Mouse (Mus musculus) midbrain, embryonic 14.5 days (tissue): ENCODE measurements around the gene Arhgef12. TPM values are rescaled to one million over a fixed set of nuclear protein-coding genes. Genes with fewer than 3 reads are reported as not detected.

ENCODE experiments used
- ATAC-seq: fragments of 200-750 bp; cut with Nextera tagmentation; 2 replicates; pipeline ENCODE4 v1.8.0; 2017; ENCODE audit warnings: moderate number of reproducible peaks, moderate library complexity; ENCODE audit not compliant: low FRiP score, low TSS enrichment
- DNase-seq: peaks from one replicate; pipeline ENCODE4 v3.0.0-alpha.2; 2015
- H3K27ac ChIP-seq: fragments of 300-500 bp; sonication (generic); replicated peaks from 2 replicates; pipeline ENCODE4 v1.5.1; 2014; ENCODE audit warnings: mild to moderate bottlenecking, low read depth, low read length, moderate library complexity
- H3K27me3 ChIP-seq: fragments of 300-500 bp; sonication (generic); 2 replicates; pipeline ENCODE4 v1.6.1; 2014; ENCODE audit warnings: low read length, control low read depth, mixed read lengths; ENCODE audit not compliant: control insufficient read depth, insufficient read depth
- H3K36me3 ChIP-seq: fragments of 300-500 bp; sonication (generic); 2 replicates; pipeline ENCODE4 v1.6.1; 2014; ENCODE audit warnings: low read length, control low read depth; ENCODE audit not compliant: control insufficient read depth, insufficient read depth
- H3K4me1 ChIP-seq: fragments of 300-500 bp; sonication (generic); 2 replicates; pipeline ENCODE4 v1.6.1; 2014; ENCODE audit warnings: mild to moderate bottlenecking, antibody characterized with exemption, low read length, control low read depth; ENCODE audit not compliant: control insufficient read depth, insufficient read depth
- H3K4me2 ChIP-seq: fragments of 300-500 bp; sonication (generic); 2 replicates; pipeline ENCODE4 v1.6.1; 2014; ENCODE audit warnings: mild to moderate bottlenecking, low read length, moderate library complexity
- H3K4me3 ChIP-seq: fragments of 300-500 bp; sonication (generic); replicated peaks from 2 replicates; pipeline ENCODE4 v1.5.1; 2014; ENCODE audit warnings: low read depth, low read length
- H3K9ac ChIP-seq: fragments of 300-500 bp; sonication (generic); replicated peaks from 2 replicates; pipeline ENCODE4 v1.6.1; 2014; ENCODE audit warnings: mild to moderate bottlenecking, low read length, moderate library complexity
- H3K9me3 ChIP-seq: fragments of 300-500 bp; sonication (generic); 2 replicates; pipeline ENCODE4 v1.6.1; 2016; ENCODE audit warnings: low read length, control low read depth, mixed read lengths; ENCODE audit not compliant: control insufficient read depth
- WGBS: fragments of 180-500 bp; shearing (Covaris S2); extraction: QIAGEN DNeasy Blood & Tissue Kit; methylation state at CpG from one replicate; pipeline ENCODE4 v1.1.7; 2014; 5-methylcytosine and 5-hydroxymethylcytosine counted together
- polyA plus RNA-seq: library from polyadenylated mRNA; unstranded; fragments of >200 nt; fragmentation: Nextera tagmentation; extraction: Ambion mirVana; gene quantifications from 2 replicates; pipeline ENCODE4 v1.2.1, GENCODE M21; 2014

Arhgef12 gene
- polyA plus RNA-seq, 1 experiment from 2014 or later = 38.6 TPM

DNA sequence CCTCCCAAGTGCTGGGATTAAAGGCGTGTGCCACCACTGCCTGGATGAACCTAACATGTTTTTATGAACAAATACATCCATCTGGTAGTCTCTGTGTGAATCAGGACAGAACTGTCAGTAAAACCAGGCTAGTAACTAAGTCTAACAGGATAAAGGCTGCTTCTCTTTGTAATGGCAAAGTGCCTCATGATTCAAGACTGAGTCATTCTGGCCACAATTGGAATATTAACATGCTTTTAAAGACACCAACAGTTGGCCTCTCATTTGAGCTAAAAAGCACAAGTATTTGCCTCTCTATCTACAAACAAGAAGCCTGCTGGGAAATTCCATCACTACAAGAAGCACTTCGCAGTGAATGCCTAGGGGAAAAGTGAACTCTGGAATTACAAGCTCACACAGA lies 91.7 kb downstream of the Arhgef12 start:
- Histone ChIP-seq H3K36me3 (peaks cover 59% of the 10 kb centered on the region), H3K4me3 (no peak overlapping the region), H3K27ac (no peak overlapping the region), H3K9me3 (no peaks in the 10 kb centered on the region), H3K4me2 (no peak overlapping the region), H3K27me3 (no peaks in the 10 kb centered on the region), H3K9ac (no peak overlapping the region), H3K4me1 (no peaks in the 10 kb centered on the region)
- 91% methylated on average over 2 of the region's 2 CpGs for WGBS
- DNase-seq (no peak), ATAC-seq (no peak)

DNA sequence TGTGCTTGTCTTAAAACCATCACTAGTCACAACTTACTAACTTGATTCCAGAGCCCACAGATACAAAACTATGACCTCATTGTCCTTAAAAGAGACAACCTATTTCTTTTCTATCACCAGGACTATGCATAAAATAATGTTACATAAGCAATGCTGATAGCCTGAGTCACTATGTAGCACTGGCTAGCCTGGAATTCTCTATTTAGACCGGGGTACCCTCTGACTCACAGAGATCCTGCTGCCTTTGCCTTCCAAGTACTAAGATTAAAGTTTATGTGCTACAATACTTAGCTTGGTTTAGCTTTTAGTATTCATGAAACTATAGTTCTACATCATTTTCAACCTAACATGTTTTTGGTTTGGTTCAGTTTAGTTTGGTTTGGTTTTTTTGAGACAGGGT lies 92.2 kb downstream of the Arhgef12 start:
- no peak for DNase-seq
- Histone ChIP-seq H3K4me3 (no peak overlapping the region), H3K4me1 (no peaks in the 10 kb centered on the region), H3K9ac (no peak overlapping the region), H3K36me3 (peaks cover 61% of the 10 kb centered on the region), H3K9me3 (no peaks in the 10 kb centered on the region), H3K27ac (no peak overlapping the region), H3K4me2 (no peak overlapping the region), H3K27me3 (no peaks in the 10 kb centered on the region)
- 98% methylated on average over 1 of the region's 1 CpGs for WGBS
- no peak for ATAC-seq

DNA sequence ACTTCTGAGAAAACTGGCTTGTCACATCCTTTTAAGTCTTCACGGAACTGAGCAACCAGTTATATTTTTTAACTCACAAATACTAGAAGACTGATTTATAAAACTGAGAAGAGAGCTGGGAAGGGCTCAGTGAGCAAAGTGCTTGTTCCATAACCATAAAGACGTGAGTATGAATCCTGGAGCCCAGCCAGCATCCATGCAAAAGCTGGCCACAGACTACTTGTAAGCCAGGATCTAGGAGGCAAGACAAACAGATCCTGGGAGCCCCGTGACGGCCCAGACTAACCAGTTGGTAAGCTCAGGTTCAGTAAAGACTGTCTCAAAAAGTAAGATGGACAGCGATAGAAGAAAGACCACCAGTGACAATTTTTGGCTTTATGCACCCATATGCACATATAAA lies 94.5 kb downstream of the Arhgef12 start:
- DNase-seq = no peak
- no peak overlapping the region for H3K4me2 ChIP-seq
- H3K27me3 ChIP-seq = no peaks in the 10 kb centered on the region
- 95% methylated on average over 5 of the region's 5 CpGs for WGBS
- H3K4me3 ChIP-seq = no peak overlapping the region
- no peak overlapping the region for H3K27ac ChIP-seq
- no peak for ATAC-seq
- H3K36me3 ChIP-seq = peaks cover 73% of the 10 kb centered on the region
- no peaks in the 10 kb centered on the region for H3K4me1 ChIP-seq
- H3K9me3 ChIP-seq = no peaks in the 10 kb centered on the region
- no peak overlapping the region for H3K9ac ChIP-seq

DNA sequence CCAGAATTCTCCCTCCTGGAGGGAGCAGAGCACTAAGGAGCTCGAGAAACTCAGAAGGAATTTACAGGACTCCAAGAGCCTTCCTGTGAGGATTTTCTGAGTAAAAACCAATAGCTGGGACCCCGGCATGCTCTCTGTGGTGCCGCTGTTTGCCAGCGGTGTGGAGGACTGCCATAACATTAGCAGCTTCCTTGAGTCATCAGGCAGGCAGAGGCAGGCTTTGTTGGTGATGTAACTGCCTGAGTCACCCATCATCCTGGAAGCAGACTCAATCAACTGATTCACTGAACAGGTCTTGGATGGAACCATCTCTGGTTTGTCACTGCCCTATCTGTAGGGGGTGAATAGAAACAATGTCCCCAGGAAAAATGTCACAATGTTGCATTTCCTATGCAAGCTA lies 96.0 kb downstream of the Arhgef12 start:
- DNase-seq = no peak
- Histone ChIP-seq H3K9me3 (no peaks in the 10 kb centered on the region), H3K4me3 (no peak overlapping the region), H3K4me2 (no peak overlapping the region), H3K36me3 (peaks cover 76% of the 10 kb centered on the region), H3K9ac (no peak overlapping the region), H3K27me3 (no peaks in the 10 kb centered on the region), H3K27ac (no peak overlapping the region), H3K4me1 (no peaks in the 10 kb centered on the region)
- WGBS = 86% methylated on average over 4 of the region's 4 CpGs
- no peak for ATAC-seq

DNA sequence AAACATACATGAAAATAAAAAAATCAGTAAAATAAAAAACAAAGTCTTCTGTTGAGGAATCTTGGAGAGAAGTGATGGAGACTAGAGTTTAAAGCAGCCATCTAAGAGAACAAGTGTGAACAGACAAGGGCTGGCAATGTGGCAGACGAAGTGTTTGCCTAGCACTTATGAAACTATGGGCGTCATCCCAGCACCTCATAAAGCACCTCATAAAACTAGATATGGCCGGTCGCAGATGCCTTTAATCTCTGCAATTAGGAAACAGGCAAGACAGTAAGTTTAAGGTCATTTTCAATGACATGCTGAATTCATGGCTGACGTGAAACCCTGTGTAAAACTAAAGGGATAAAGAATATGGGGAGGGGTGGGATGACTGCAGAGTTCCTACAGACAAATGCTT lies 103.2 kb downstream of the Arhgef12 start:
- Histone ChIP-seq H3K9me3 (no peaks in the 10 kb centered on the region), H3K27me3 (no peaks in the 10 kb centered on the region), H3K4me3 (no peak overlapping the region), H3K4me2 (no peak overlapping the region), H3K36me3 (peaks cover 89% of the 10 kb centered on the region), H3K9ac (no peak overlapping the region), H3K4me1 (no peaks in the 10 kb centered on the region), H3K27ac (no peak overlapping the region)
- ATAC-seq (no peak), DNase-seq (no peak)
- 91% methylated on average over 5 of the region's 5 CpGs for WGBS

DNA sequence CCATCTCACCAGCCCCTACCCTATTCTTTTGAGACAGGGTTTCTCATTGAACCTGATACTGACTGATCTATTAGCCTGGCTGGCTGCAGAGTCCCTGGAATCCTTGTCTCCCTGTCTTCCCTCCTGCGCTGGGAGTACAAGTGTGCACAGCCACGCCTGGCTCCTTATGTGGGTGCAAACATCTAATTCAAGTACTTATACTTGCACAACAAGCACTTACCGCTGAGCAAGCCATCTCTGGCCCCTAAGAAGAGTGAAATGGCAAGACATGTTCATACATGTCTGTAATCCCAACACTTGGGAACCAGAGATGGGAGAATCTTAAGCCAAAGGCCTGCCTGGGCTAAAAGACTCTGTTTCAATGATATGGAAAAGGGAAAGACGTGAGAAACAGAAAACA lies 104.0 kb downstream of the Arhgef12 start:
- H3K9me3 ChIP-seq = no peaks in the 10 kb centered on the region

DNA sequence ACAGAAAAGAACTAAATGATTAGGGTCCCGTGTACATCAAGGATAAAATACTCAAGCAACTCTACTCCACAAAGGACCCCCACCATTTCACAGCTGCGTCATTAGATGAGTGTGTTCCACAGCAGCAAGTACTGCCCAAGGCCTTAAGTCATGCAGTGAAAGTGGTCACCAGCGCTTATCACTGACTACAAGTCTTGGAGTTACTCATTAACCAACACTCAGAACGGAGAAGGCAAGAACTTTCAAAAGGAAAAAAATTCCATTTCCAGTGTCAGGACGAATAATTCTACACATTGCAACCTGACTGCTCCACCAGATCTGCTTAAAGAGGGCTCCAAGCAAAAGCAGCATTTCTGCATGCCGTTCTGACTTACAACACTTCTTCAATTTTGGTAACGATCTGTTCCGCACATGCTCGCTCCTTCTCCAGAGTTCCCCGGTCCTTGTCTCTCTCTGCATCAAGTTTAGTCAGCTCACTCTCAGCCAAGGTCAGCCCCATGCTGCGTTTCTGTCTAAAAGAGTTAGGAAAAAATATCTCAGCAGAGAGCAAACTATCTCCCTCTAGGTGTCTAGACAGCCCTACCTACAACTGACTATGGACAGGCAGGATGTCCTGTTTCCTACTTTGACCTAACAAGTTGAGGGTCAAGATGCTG lies 106.3 kb downstream of the Arhgef12 start:
- no peak for ATAC-seq
- no peak for DNase-seq
- 96% methylated on average over 11 of the region's 11 CpGs for WGBS

More for the DNA sequence above, 104.0 kb downstream of the Arhgef12 start:
- DNase-seq (no peak), ATAC-seq (no peak)
- H3K4me1 ChIP-seq = no peaks in the 10 kb centered on the region
- no peak overlapping the region for H3K4me2 ChIP-seq
- H3K27ac ChIP-seq = no peak overlapping the region
- WGBS = 91% methylated on average over 4 of the region's 4 CpGs
- no peaks in the 10 kb centered on the region for H3K27me3 ChIP-seq
- peaks cover 91% of the 10 kb centered on the region for H3K36me3 ChIP-seq
- H3K4me3 ChIP-seq = no peak overlapping the region
- H3K9ac ChIP-seq = no peak overlapping the region

DNA sequence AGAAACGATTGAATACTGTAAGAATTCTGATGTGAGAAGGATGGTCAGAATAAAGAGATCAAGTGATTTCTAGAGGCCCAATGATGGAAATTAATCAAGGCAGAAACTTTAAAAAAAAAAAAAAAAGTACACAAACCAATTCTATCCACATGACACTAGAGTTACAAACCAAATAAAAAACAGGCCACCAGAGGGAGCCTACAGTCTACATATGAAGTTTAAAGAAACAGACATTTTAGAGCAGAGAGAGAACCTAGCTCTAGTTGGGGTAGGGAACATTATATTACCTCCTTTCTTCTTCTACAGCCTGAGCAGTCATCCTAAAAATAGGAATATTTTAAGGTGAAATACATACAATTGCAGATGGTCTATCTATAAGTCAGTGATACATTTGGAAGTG lies 107.0 kb downstream of the Arhgef12 start:
- ATAC-seq (no peak), DNase-seq (peak; percentile 92)
- Histone ChIP-seq H3K9ac (no peak overlapping the region), H3K27ac (no peak overlapping the region), H3K36me3 (peaks cover 91% of the 10 kb centered on the region), H3K4me2 (no peak overlapping the region), H3K27me3 (no peaks in the 10 kb centered on the region), H3K4me3 (no peak overlapping the region), H3K9me3 (no peaks in the 10 kb centered on the region), H3K4me1 (no peaks in the 10 kb centered on the region)
- 98% methylated on average over 1 of the region's 1 CpGs for WGBS

More for the DNA sequence above, 106.3 kb downstream of the Arhgef12 start:
- H3K4me1 ChIP-seq = no peaks in the 10 kb centered on the region
- H3K4me2 ChIP-seq = no peak overlapping the region
- no peak overlapping the region for H3K27ac ChIP-seq
- no peak overlapping the region for H3K9ac ChIP-seq
- no peaks in the 10 kb centered on the region for H3K27me3 ChIP-seq
- H3K36me3 ChIP-seq = peaks cover 90% of the 10 kb centered on the region
- H3K4me3 ChIP-seq = no peak overlapping the region
- H3K9me3 ChIP-seq = no peaks in the 10 kb centered on the region

DNA sequence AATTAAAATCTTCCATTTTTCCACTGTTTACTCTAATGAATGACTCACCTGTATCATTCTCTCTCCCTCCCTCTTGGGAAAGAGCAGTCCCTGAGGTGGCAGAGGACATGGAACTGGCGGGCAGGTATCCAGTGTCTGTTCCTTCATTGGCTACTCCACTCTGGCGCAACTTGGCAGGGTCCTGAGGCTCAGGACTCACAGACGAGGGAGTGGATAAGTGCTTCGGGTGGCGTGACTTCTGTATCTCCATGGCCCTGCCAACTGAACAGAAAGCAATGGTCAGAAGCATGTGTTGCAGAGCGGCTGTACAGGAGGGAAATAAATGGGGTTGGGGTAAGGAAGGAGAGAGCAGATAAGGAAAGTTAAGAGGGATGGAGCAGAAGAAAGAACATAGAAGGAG lies 109.5 kb downstream of the Arhgef12 start:
- H3K36me3 ChIP-seq = peaks cover 90% of the 10 kb centered on the region

More for the DNA sequence above, 109.5 kb downstream of the Arhgef12 start:
- Histone ChIP-seq H3K27me3 (no peaks in the 10 kb centered on the region), H3K4me1 (no peaks in the 10 kb centered on the region), H3K4me2 (no peak overlapping the region), H3K27ac (no peak overlapping the region), H3K9me3 (no peaks in the 10 kb centered on the region), H3K9ac (no peak overlapping the region), H3K4me3 (no peak overlapping the region)
- 92% methylated on average over 6 of the region's 6 CpGs for WGBS
- no peak for ATAC-seq
- no peak for DNase-seq
